Mouse (Mus musculus): ENCODE measurements at regions not wholly inside any gene's neighbourhood (a gene's known extent, or its start where the extent isn't known, plus 50 kb on each side); places are given as distances from the start of the nearest gene placed in this dataset.
A peak's percentile ranks its signal among the peaks of the same experiment; 100 is the strongest.

DNA sequence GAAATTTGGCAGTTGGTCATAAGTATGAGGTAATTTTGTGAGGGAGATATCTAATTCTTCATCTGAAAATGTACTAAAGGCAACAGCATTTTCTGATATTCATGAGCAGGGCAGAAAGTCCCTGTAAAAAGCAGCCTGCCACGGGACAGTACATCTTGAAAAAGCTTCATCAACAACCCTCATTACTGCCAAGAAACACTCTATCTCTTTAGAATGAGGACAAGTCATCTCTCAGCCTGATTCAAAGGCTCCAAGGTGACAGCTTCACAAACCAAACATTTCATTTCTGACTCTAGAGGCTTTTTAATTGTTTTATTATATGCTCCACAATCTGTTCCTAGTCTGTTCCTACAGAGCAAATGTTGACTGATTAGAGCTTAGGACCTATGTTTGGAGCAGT, 260.3 kb downstream of the Aldoart1 start:
- no peaks in the 10 kb centered on the region for H3K9me3 ChIP-seq (replicated peaks)
- H3K9ac ChIP-seq (replicated peaks) = no peak overlapping the region
- no peaks in the 10 kb centered on the region for H3K4me1 ChIP-seq
- no peak overlapping the region for H3K4me3 ChIP-seq (replicated peaks)
- no peaks in the 10 kb centered on the region for H3K36me3 ChIP-seq
- H3K27me3 ChIP-seq (replicated peaks) = no peaks in the 10 kb centered on the region
- no peak overlapping the region for H3K27ac ChIP-seq (replicated peaks)
- WGBS = 59% methylated on average over 1 of the region's 1 CpGs
- no peak overlapping the region for H3K4me2 ChIP-seq
- ATAC-seq (ENCODE audit: low FRiP score) = no peak

DNA sequence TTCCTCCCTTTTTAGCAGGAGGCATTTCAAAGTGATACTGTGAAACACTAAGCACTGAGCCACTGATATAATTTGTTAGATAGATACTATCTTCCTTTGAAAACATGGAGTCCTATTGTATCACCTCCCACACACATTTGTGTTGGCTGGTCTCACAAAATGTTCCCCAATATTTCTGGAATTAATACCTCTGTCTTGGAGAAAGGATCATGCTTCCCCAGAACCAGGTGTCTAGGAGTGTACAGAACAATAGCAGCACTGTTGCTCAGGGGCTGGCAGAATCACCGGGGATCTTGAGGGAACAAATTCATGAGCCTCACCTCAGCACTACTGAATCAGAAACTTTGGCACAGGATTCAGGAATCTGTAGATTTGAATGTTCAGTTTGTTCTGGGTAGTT, 277.5 kb downstream of the Aldoart1 start:
- Histone ChIP-seq H3K27ac (replicated peaks) (no peak overlapping the region), H3K9ac (replicated peaks) (no peak overlapping the region), H3K36me3 (no peaks in the 10 kb centered on the region), H3K4me2 (no peak overlapping the region), H3K27me3 (replicated peaks) (no peaks in the 10 kb centered on the region), H3K9me3 (replicated peaks) (no peaks in the 10 kb centered on the region), H3K4me3 (replicated peaks) (no peak overlapping the region), H3K4me1 (no peaks in the 10 kb centered on the region)
- ATAC-seq (ENCODE audit: low FRiP score) = no peak
- 85% methylated on average over 1 of the region's 1 CpGs for WGBS

DNA sequence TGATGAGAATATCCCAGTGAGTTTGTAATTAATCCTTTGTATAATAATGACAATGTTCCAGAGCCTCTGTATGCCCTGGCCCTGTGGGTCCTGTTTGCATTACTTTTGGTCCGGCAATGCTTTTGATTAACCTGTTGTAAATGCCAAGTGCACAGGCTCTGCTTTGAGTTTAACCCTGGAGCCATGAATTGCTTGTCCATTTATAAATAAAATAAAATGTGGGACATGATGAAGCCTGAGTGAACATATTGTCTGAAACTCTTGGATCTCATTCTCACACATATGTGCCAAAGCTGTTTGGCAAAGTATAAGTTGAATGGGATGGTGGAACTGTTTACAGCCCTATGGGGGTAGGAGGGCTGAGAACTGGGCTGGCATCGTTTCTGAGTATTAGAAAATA, 280.5 kb downstream of the Aldoart1 start:
- Histone ChIP-seq H3K9ac (replicated peaks) (no peak overlapping the region), H3K4me1 (no peaks in the 10 kb centered on the region), H3K4me2 (no peak overlapping the region), H3K27ac (replicated peaks) (no peak overlapping the region), H3K4me3 (replicated peaks) (no peak overlapping the region), H3K27me3 (replicated peaks) (no peaks in the 10 kb centered on the region), H3K9me3 (replicated peaks) (no peaks in the 10 kb centered on the region), H3K36me3 (no peaks in the 10 kb centered on the region)
- no peak; the same call in 1 of the 2 replicates for ATAC-seq (ENCODE audit: low FRiP score)
- 53% methylated on average over 2 of the region's 2 CpGs for WGBS

DNA sequence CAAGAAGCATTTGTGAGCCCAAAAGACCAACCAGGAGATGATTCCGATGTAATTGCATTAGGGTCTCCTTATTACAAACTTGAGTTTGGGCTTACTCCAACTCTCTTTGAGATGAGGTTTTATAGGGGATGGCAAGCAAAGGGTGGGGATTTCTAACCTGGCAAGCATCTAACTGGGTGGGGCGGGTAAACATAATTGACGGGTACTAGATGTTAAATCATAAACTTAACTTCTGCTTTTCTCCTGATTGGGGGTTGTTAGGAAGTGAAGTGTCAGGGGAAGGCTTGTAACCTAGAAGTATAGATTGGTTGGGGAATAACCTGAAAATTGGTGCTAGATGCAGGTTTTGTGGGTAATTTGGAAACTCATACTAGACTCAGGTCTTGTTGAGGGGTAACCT, 287.2 kb downstream of the Aldoart1 start:
- Histone ChIP-seq H3K4me1 (no peaks in the 10 kb centered on the region), H3K9me3 (replicated peaks) (no peaks in the 10 kb centered on the region), H3K4me3 (replicated peaks) (no peak overlapping the region), H3K27me3 (replicated peaks) (no peaks in the 10 kb centered on the region), H3K27ac (replicated peaks) (no peak overlapping the region), H3K36me3 (no peaks in the 10 kb centered on the region), H3K9ac (replicated peaks) (no peak overlapping the region), H3K4me2 (no peak overlapping the region)
- WGBS = 89% methylated on average over 3 of the region's 3 CpGs
- ATAC-seq (ENCODE audit: low FRiP score) = no peak

DNA sequence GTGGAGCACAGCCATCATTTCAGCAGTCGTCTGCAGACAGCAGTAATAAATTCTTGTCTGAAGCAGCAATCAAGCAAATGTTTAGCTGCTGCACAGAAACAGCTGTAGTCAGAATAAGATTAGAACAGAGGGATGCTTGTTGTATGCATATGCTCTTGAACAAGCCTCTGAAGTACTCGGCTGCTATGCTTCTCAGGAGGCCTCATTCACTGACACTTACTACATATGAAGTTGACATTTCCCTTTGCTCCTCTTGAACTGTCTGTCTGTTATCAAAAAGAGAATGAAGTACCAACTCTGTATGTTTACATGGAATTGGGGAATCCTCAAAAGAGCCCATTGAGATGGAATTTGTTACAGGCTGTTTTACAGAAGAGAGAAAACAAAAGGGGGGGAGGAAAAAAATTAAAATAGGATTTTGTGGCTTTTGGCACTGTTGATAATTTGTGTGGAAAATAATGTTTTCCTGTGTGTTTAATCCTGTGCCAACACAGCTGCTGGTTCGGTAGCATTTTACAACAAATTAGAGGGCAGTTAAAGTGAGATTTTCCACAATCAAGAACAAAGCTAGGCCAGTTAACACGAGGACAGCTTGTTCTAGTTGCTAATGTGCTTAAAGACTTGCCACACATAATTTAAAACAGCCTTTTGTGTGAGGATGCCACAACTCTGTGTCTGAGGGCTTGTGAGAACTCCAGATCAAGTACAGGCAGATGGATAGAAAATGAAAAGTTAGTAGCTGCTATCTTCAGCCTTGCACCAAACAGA, 289.3 kb downstream of the Aldoart1 start:
- Histone ChIP-seq H3K4me2 (no peak overlapping the region), H3K4me1 (no peaks in the 10 kb centered on the region), H3K27me3 (replicated peaks) (no peaks in the 10 kb centered on the region), H3K36me3 (no peaks in the 10 kb centered on the region), H3K27ac (replicated peaks) (no peak overlapping the region), H3K4me3 (replicated peaks) (no peak overlapping the region), H3K9me3 (replicated peaks) (no peaks in the 10 kb centered on the region), H3K9ac (replicated peaks) (no peak overlapping the region)
- 12% methylated on average over 4 of the region's 4 CpGs for WGBS
- ATAC-seq (ENCODE audit: low FRiP score) = peak; percentile 28; the same call in 1 of the 2 replicates

DNA sequence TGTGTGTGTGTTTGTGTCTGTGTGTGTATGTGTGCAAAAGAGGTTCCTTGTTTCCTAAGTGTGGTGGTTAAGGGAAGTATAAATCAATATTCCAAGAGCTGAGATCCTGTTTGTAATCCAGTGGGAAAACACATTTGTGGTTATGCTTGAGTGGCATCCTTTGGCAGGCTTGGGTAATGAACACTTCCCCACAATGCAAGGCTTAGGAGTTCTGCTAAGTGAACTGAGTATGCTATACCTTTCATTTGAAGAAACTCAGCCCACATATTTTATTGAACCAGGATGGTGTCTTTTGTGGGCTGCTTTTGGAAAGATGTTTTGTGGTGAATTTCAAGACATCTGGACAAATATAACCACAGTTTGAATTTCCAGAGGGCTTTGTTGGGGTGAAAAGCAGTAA, 298.2 kb downstream of the Aldoart1 start:
- H3K4me2 ChIP-seq = no peak overlapping the region
- no peak overlapping the region for H3K4me3 ChIP-seq (replicated peaks)
- no peaks in the 10 kb centered on the region for H3K36me3 ChIP-seq
- H3K9me3 ChIP-seq (replicated peaks) = no peaks in the 10 kb centered on the region
- no peaks in the 10 kb centered on the region for H3K27me3 ChIP-seq (replicated peaks)
- ATAC-seq (ENCODE audit: low FRiP score) = no peak
- no peaks in the 10 kb centered on the region for H3K4me1 ChIP-seq
- no peak overlapping the region for H3K9ac ChIP-seq (replicated peaks)
- no peak overlapping the region for H3K27ac ChIP-seq (replicated peaks)

DNA sequence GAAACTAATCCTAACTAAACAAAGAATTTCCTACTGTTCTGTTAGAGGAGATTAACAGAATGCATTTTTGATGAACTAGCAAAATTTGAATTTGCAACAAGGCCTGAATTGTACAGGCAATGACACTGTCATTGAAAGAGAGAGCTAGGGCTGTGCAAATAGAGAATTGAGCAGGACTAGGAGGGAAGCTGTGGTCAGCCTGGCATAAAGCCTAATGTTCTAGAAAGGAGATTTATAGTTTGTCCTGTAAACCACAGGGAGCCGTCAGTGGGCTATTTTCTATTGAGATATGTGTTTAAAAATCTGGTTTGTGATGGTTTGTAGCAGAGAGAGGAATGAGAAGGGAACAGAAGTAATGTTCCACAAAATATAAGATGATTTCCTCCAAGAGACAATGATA, 317.9 kb downstream of the Aldoart1 start:
- no peak overlapping the region for H3K9ac ChIP-seq (replicated peaks)
- no peak overlapping the region for H3K4me3 ChIP-seq (replicated peaks)
- no peak for ATAC-seq (ENCODE audit: low FRiP score)
- no peaks in the 10 kb centered on the region for H3K36me3 ChIP-seq
- H3K27me3 ChIP-seq (replicated peaks) = no peaks in the 10 kb centered on the region
- H3K27ac ChIP-seq (replicated peaks) = no peak overlapping the region
- 13% methylated on average over 1 of the region's 1 CpGs for WGBS
- no peak overlapping the region for H3K4me2 ChIP-seq
- no peaks in the 10 kb centered on the region for H3K9me3 ChIP-seq (replicated peaks)
- no peaks in the 10 kb centered on the region for H3K4me1 ChIP-seq

DNA sequence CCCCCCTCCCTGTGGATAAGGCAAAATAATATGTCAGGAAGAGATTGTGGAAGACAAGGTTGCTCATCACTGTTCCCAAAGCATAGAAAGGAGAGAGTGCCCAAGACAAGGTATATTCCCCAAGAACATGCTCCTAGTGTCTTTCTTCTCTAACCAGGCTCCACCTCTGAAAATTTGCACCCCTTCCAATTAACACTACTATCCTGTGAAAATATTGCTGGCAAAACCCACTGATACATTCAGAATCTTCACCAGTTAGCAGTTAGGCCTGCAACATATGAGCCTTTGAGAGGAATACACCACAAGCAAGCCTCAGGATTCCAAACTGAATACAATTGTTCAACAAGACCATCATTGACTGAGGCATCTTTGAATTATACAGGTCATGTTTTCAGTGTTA, 323.9 kb upstream of the Tle1 start:
- H3K4me3 ChIP-seq (replicated peaks) = no peak overlapping the region
- H3K4me1 ChIP-seq = no peaks in the 10 kb centered on the region
- no peaks in the 10 kb centered on the region for H3K9me3 ChIP-seq (replicated peaks)
- no peak overlapping the region for H3K4me2 ChIP-seq
- no peaks in the 10 kb centered on the region for H3K27me3 ChIP-seq (replicated peaks)
- no peak overlapping the region for H3K9ac ChIP-seq (replicated peaks)
- no peak for ATAC-seq (ENCODE audit: low FRiP score)
- no peak overlapping the region for H3K27ac ChIP-seq (replicated peaks)
- H3K36me3 ChIP-seq = no peaks in the 10 kb centered on the region

DNA sequence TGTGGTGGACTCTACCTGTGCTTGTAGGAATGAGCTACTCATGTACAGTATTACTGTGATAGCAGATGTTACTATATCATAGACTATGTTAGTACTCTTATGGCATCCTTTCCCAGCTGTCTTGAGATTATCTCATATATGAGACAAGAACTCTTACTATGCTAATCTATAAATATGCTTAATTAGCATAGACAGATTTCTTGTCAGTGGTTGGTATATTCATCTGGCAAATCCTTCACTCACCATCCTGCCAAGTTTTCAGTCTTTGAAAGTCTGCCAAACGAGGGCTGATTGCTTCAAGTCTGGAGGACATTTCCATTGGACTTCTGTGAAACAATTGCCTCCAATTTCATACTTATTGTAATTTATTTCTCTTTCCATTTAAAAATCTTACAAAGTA, 323.4 kb upstream of the Tle1 start:
- Histone ChIP-seq H3K4me1 (no peaks in the 10 kb centered on the region), H3K27ac (replicated peaks) (no peak overlapping the region), H3K36me3 (no peaks in the 10 kb centered on the region), H3K4me2 (no peak overlapping the region), H3K27me3 (replicated peaks) (no peaks in the 10 kb centered on the region), H3K4me3 (replicated peaks) (no peak overlapping the region), H3K9me3 (replicated peaks) (no peaks in the 10 kb centered on the region), H3K9ac (replicated peaks) (no peak overlapping the region)
- no peak for ATAC-seq (ENCODE audit: low FRiP score)
- WGBS = 64% methylated on average over 1 of the region's 1 CpGs

DNA sequence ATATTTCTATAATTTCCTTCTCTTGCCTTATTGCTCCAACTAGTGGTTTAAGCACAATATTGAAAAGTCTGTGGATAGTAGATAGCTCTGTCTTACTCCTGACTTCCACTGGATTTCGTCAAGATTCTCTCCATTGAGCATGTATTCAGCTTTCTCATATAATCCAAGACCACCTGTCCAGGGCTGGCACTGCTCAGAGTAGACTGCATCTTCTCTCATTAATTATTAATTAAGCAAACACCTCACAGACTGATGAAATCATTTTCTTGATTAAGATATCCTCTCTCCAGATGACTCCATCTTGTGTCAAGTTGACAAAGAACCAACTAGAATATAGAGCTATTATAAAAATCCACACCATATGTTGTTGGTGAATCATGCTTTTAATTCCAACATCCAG, 310.5 kb upstream of the Tle1 start:
- Histone ChIP-seq H3K9ac (replicated peaks) (no peak overlapping the region), H3K9me3 (replicated peaks) (no peaks in the 10 kb centered on the region), H3K4me3 (replicated peaks) (no peak overlapping the region), H3K4me2 (no peak overlapping the region), H3K4me1 (no peaks in the 10 kb centered on the region), H3K36me3 (no peaks in the 10 kb centered on the region), H3K27ac (replicated peaks) (no peak overlapping the region), H3K27me3 (replicated peaks) (no peaks in the 10 kb centered on the region)
- no peak for ATAC-seq (ENCODE audit: low FRiP score)
- 79% methylated on average over 1 of the region's 1 CpGs for WGBS

DNA sequence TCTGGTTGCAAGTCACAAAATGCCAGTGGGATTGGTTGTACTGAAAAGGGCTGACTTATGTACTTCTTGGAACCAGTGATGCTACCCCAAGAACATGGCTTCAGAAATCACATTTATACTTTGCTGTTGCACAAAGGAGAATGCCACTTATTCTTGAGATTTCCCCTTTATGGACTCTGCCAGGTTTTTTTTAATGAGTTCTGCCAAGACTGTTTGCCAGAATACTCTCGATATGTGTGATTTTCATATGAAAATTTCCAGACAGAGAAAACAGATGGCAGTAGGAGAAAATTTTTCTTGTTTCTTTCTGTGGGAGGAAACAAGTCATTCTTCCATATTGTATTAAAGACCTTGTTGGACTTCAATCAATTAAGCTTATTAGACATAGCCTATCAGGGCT, 281.0 kb upstream of the Tle1 start:
- Histone ChIP-seq H3K4me3 (replicated peaks) (no peak overlapping the region), H3K9ac (replicated peaks) (no peak overlapping the region), H3K4me1 (no peaks in the 10 kb centered on the region), H3K27ac (replicated peaks) (no peak overlapping the region), H3K9me3 (replicated peaks) (no peaks in the 10 kb centered on the region), H3K4me2 (no peak overlapping the region), H3K36me3 (no peaks in the 10 kb centered on the region), H3K27me3 (replicated peaks) (no peaks in the 10 kb centered on the region)
- WGBS = 83% methylated on average over 1 of the region's 1 CpGs
- ATAC-seq (ENCODE audit: low FRiP score) = no peak

DNA sequence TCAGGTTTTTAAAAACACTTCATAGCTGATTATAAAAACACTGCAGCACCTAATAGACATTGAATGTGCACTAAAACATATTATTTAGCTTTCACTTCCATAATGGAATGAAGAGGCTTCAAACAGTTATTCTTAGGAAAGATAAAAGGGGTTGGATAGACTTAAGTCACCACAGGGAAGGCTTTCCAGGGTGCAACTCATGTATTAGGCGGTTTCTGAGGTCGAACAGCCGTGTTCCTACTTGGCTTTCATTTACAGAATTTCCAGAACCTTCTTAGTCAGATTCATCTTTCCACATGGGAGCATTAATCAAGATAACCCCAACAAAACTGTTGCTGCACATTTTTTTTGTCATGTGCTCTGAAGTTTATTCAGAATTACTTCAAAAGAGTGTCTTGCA, 279.8 kb upstream of the Tle1 start:
- 85% methylated on average over 3 of the region's 3 CpGs for WGBS
- H3K9ac ChIP-seq (replicated peaks) = no peak overlapping the region
- no peak overlapping the region for H3K4me3 ChIP-seq (replicated peaks)
- no peaks in the 10 kb centered on the region for H3K4me1 ChIP-seq
- no peaks in the 10 kb centered on the region for H3K27me3 ChIP-seq (replicated peaks)
- no peaks in the 10 kb centered on the region for H3K36me3 ChIP-seq
- no peak for ATAC-seq (ENCODE audit: low FRiP score)
- H3K4me2 ChIP-seq = no peak overlapping the region
- no peaks in the 10 kb centered on the region for H3K9me3 ChIP-seq (replicated peaks)
- H3K27ac ChIP-seq (replicated peaks) = no peak overlapping the region
